ENCODE assay signal across 8 mouse cellular contexts in genomic region chr11:118648369-118648768, GRCm38 (mm10).
DNase-seq lines count a peak whose midpoint lies in the region; ATAC-seq and TF ChIP-seq lines count a peak whose summit lies in the region.

No protein-coding gene starts in this region.

- H3ac ChIP-seq in C2C12 (ENCODE audit: control insufficient read depth, insufficient read length, low read depth) = no peak overlapping the region

- H3K79me3 ChIP-seq in C2C12 (ENCODE audit: low read depth) = no peaks in the 10 kb centered on the region

- no peaks in the 10 kb centered on the region for H3K27me3 ChIP-seq in kidney, adult 2 months (replicated peaks; ENCODE audit: control insufficient read depth, insufficient read depth, low read length)
- H3K27me3 ChIP-seq in kidney, embryonic 15.5 days = peaks cover 5% of the 10 kb centered on the region; the same call in 1 of the 2 replicates
- H3K27me3 ChIP-seq in C2C12 (ENCODE audit: control insufficient read depth, insufficient read depth, insufficient read length) = peaks cover 81% of the 10 kb centered on the region
- no peaks in the 10 kb centered on the region for H3K27me3 ChIP-seq in limb, embryonic 11.5 days (ENCODE audit: control insufficient read depth, insufficient read depth, low read length)

- H3K36me3 ChIP-seq in kidney, adult 2 months (ENCODE audit: control insufficient read depth, insufficient read depth, low read length) = no peaks in the 10 kb centered on the region
- no peaks in the 10 kb centered on the region for H3K36me3 ChIP-seq in kidney, embryonic 15.5 days
- H3K36me3 ChIP-seq in C2C12 (ENCODE audit: control insufficient read depth, insufficient read depth) = no peaks in the 10 kb centered on the region
- H3K36me3 ChIP-seq in limb, embryonic 11.5 days (ENCODE audit: control insufficient read depth, insufficient read depth, low read length) = no peaks in the 10 kb centered on the region

- no peak for TF ChIP-seq POLR2A in kidney, adult 2 months (IDR thresholded peaks at IDR 0.05; ENCODE audit: low read depth, low read length)
- TF ChIP-seq POLR2A in embryonic fibroblast, embryonic 13.5 days (IDR thresholded peaks at IDR 0.05; ENCODE audit: low read depth, low read length) = no peak

- H3K9ac ChIP-seq in kidney, embryonic 15.5 days = no peak overlapping the region
- no peak overlapping the region for H3K9ac ChIP-seq in limb, embryonic 11.5 days (ENCODE audit: low read length)

- H3K9me3 ChIP-seq in kidney, embryonic 15.5 days (replicated peaks) = no peaks in the 10 kb centered on the region
- H3K9me3 ChIP-seq in limb, embryonic 11.5 days (ENCODE audit: control insufficient read depth, low read length) = no peaks in the 10 kb centered on the region

- peak; percentile 75 for DNase-seq in kidney, adult 2 months
- peak; percentile 74 for DNase-seq in adrenal gland, postnatal 14 days
- peak; percentile 64 for DNase-seq in limb, embryonic 11.5 days (ENCODE audit: low spot score)
- DNase-seq in testis, postnatal 14 days (ENCODE audit: low spot score) = peak; percentile 23

- no peak for ATAC-seq in kidney, embryonic 15.5 days (replicated peaks; ENCODE audit: low FRiP score)
- ATAC-seq in limb, embryonic 11.5 days (ENCODE audit: insufficient number of reproducible peaks, low FRiP score, low TSS enrichment, low read depth) = no peak
- ATAC-seq in erythroblast, adult 5-6 weeks (replicated peaks; ENCODE audit: low FRiP score, poor library complexity, severe bottlenecking) = no peak

- H3K4me3 ChIP-seq in kidney, adult 2 months (ENCODE audit: insufficient read depth, low read depth, low read length) = no peak overlapping the region
- no peak overlapping the region for H3K4me3 ChIP-seq in kidney, embryonic 15.5 days (replicated peaks)
- H3K4me3 ChIP-seq in C2C12 (ENCODE audit: insufficient read depth, poor library complexity, severe bottlenecking) = no peak overlapping the region
- no peak overlapping the region for H3K4me3 ChIP-seq in embryonic fibroblast, embryonic 13.5 days (ENCODE audit: insufficient read depth, low read length)
- no peak overlapping the region for H3K4me3 ChIP-seq in limb, embryonic 11.5 days (ENCODE audit: low read depth, low read length)

- WGBS in kidney, adult 2 months = 13% methylated on average over 5 of the region's 5 CpGs
- WGBS in kidney, embryonic 15.5 days = 19% methylated on average over 5 of the region's 5 CpGs
- 16% methylated on average over 5 of the region's 5 CpGs for WGBS in limb, embryonic 11.5 days

- H3K79me2 ChIP-seq in C2C12 (ENCODE audit: control insufficient read depth, insufficient read depth) = no peaks in the 10 kb centered on the region

- H3K4me2 ChIP-seq in kidney, embryonic 15.5 days = no peak overlapping the region
- no peak overlapping the region for H3K4me2 ChIP-seq in limb, embryonic 11.5 days (ENCODE audit: low read depth, severe bottlenecking)

- H3K4me1 ChIP-seq in kidney, adult 2 months (ENCODE audit: control insufficient read depth, insufficient read depth, low read length) = no peaks in the 10 kb centered on the region
- no peaks in the 10 kb centered on the region for H3K4me1 ChIP-seq in kidney, embryonic 15.5 days
- H3K4me1 ChIP-seq in embryonic fibroblast, embryonic 13.5 days (ENCODE audit: control insufficient read depth, insufficient read depth, low read length) = no peaks in the 10 kb centered on the region
- H3K4me1 ChIP-seq in limb, embryonic 11.5 days (ENCODE audit: control insufficient read depth, insufficient read depth, low read length) = no peaks in the 10 kb centered on the region

- TF ChIP-seq CTCF in kidney, adult 2 months (conservative IDR thresholded peaks at IDR 0.05; ENCODE audit: insufficient read depth, insufficient read length, low read depth, low read length) = peak; percentile 78
- peak; percentile 55 for TF ChIP-seq CTCF in C2C12 (IDR thresholded peaks at IDR 0.05; ENCODE audit: control insufficient read depth, insufficient read depth, insufficient read length)
- TF ChIP-seq CTCF in embryonic fibroblast, embryonic 13.5 days (IDR thresholded peaks at IDR 0.05; ENCODE audit: borderline replicate concordance, insufficient read depth, low read length) = peak; percentile 27; the same call in 1 of the 2 replicates

- H3K27ac ChIP-seq in kidney, adult 2 months (ENCODE audit: insufficient read depth, low read depth, low read length) = no peak overlapping the region
- H3K27ac ChIP-seq in kidney, embryonic 15.5 days = no peak overlapping the region
- no peak overlapping the region for H3K27ac ChIP-seq in embryonic fibroblast, embryonic 13.5 days (ENCODE audit: insufficient read depth, low read length)
- H3K27ac ChIP-seq in limb, embryonic 11.5 days (replicated peaks; ENCODE audit: low read depth, low read length) = no peak overlapping the region

TF ChIP-seq in C2C12, 6 proteins besides CTCF, POLR2A, EP300 and RAD21:
- no peak for TF ChIP-seq FOSL1 (IDR thresholded peaks at IDR 0.05; ENCODE audit: insufficient read depth, low read length, poor library complexity, severe bottlenecking)
- TF ChIP-seq CEBPB (IDR thresholded peaks at IDR 0.05; ENCODE audit: low read depth) = no peak
- no peak for TF ChIP-seq USF1 (IDR thresholded peaks at IDR 0.05; ENCODE audit: low read depth)
- TF ChIP-seq MAX (IDR thresholded peaks at IDR 0.05) = no peak
- no peak for TF ChIP-seq MYOD1 (IDR thresholded peaks at IDR 0.05; ENCODE audit: control insufficient read depth, insufficient read length, low read depth)
- TF ChIP-seq MYOG (IDR thresholded peaks at IDR 0.05; ENCODE audit: control insufficient read depth, extremely low read depth, insufficient read length) = no peak

Comparison
In these comparisons a context has a peak if more than half of its experiments do, and no peak if none do; other contexts are left out.
1. DNase-seq: peak in every context shown above with its lines; median percentile 75 in kidney, adult 2 months; 74 in adrenal gland, postnatal 14 days; 64 in limb, embryonic 11.5 days; 23 in testis, postnatal 14 days.
2. CTCF ChIP-seq: peak in every context shown above with its lines; median percentile 78 in kidney, adult 2 months; 55 in C2C12; 27 in embryonic fibroblast, embryonic 13.5 days.